Mouse (Mus musculus) embryonic facial prominence, embryonic 13.5 days (tissue): ENCODE data around the gene Ppt1. TPM values are rescaled to one million over a fixed set of nuclear protein-coding genes. Genes with fewer than 3 reads are reported as not detected.
A peak's percentile ranks its signal among the peaks of the same experiment; 100 is the strongest.

Experiments used
- ATAC-seq: fragments of 200-750 bp; cut with Nextera tagmentation; 2 replicates; pipeline ENCODE4 v1.8.0; 2017; ENCODE audit warnings: low read depth; ENCODE audit not compliant: insufficient number of reproducible peaks, insufficient read depth, low FRiP score, low TSS enrichment
- H3K27ac ChIP-seq: fragments of 300-500 bp; sonication (generic); 2 replicates; pipeline ENCODE4 v1.5.1; 2015; ENCODE audit warnings: moderate library complexity, mild to moderate bottlenecking, inconsistent platforms
- H3K27me3 ChIP-seq: fragments of 300-500 bp; sonication (generic); 2 replicates; pipeline ENCODE4 v1.6.1; 2015; ENCODE audit warnings: mild to moderate bottlenecking, inconsistent platforms
- H3K36me3 ChIP-seq: fragments of 300-500 bp; sonication (generic); 2 replicates; pipeline ENCODE4 v1.6.1; 2015; ENCODE audit warnings: mild to moderate bottlenecking, inconsistent platforms
- H3K4me1 ChIP-seq: fragments of 300-500 bp; sonication (generic); 2 replicates; pipeline ENCODE4 v1.6.1; 2015; ENCODE audit warnings: inconsistent platforms
- H3K4me2 ChIP-seq: fragments of 300-500 bp; sonication (generic); 2 replicates; pipeline ENCODE4 v1.6.1; 2015; ENCODE audit warnings: moderate library complexity, mild to moderate bottlenecking, inconsistent platforms
- H3K4me3 ChIP-seq: fragments of 300-500 bp; sonication (generic); 2 replicates; pipeline ENCODE4 v1.5.1; 2015; ENCODE audit warnings: mild to moderate bottlenecking, inconsistent platforms
- H3K9ac ChIP-seq: fragments of 300-500 bp; sonication (generic); 2 replicates; pipeline ENCODE4 v1.6.1; 2015; ENCODE audit warnings: mild to moderate bottlenecking, inconsistent platforms
- H3K9me3 ChIP-seq: fragments of 300-500 bp; sonication (generic); 2 replicates; pipeline ENCODE4 v1.6.1; 2016; ENCODE audit warnings: inconsistent platforms
- WGBS: fragments of 180-500 bp; shearing (Covaris S2); methylation state at CpG from one replicate; pipeline ENCODE4 v1.1.7; 2015; ENCODE audit warnings: mixed read lengths; 5-methylcytosine and 5-hydroxymethylcytosine counted together
- polyA plus RNA-seq: library from polyadenylated mRNA; unstranded; fragments of >200 nt; fragmentation: Nextera tagmentation; extraction: Ambion mirVana; gene quantifications from 2 replicates; pipeline ENCODE4 v1.2.1, GENCODE M21; 2015

Gene Ppt1
- polyA plus RNA-seq, 1 experiment from 2014 or later, result 81.7 TPM

- Histone ChIP-seq H3K36me3 (no peaks in the 10 kb centered on the region), H3K27ac (peak overlapping the region; percentile 99), H3K4me1 (peaks cover 22% of the 10 kb centered on the region), H3K4me3 (peak overlapping the region; percentile 83), H3K9me3 (no peaks in the 10 kb centered on the region), H3K4me2 (peak overlapping the region; percentile 83), H3K9ac (peak overlapping the region; percentile 85), H3K27me3 (no peaks in the 10 kb centered on the region)
- WGBS, result 3% methylated on average over 19 of the region's 19 CpGs
- peak; percentile 26 for ATAC-seq
Observed at GRCm38 (mm10) chr4:122886579-122887254, 50.7 kb downstream of the Ppt1 start.

DNA sequence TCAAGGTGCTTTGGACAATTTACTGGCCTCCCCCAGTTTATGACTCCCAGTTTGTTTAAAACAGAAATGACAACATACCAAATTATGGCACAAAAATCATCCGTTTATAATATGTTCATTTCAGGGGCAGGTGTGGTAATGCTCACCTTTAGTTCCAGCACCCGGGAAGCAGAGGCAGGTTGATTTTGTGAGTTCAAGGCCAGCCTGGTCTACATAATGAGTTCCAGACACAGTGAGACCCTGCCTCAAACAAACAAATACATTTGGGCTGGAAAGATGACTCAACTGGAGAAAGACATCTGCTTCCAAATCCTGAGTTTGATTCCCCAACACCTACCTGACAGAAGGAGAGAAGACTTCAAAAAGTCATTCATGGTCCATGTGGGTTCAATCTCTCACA is 51.3 kb downstream of the Ppt1 start:
- peak overlapping the region; percentile 83 for H3K4me2 ChIP-seq
- H3K27ac ChIP-seq, result peak overlapping the region; percentile 99
- ATAC-seq, result no peak
- 0 out of 2 replicates have a peak overlapping the region, but pooled peaks have one; percentile 85 for H3K9ac ChIP-seq
- peaks cover 22% of the 10 kb centered on the region for H3K4me1 ChIP-seq
- H3K36me3 ChIP-seq, result no peaks in the 10 kb centered on the region
- 62% methylated on average over 2 of the region's 2 CpGs for WGBS
- no peaks in the 10 kb centered on the region for H3K27me3 ChIP-seq
- H3K9me3 ChIP-seq, result no peaks in the 10 kb centered on the region
- 0 out of 2 replicates have a peak overlapping the region, but pooled peaks have one; percentile 83 for H3K4me3 ChIP-seq

- no peaks in the 10 kb centered on the region for H3K9me3 ChIP-seq
- peak overlapping the region; percentile 56 for H3K9ac ChIP-seq
- no peaks in the 10 kb centered on the region for H3K36me3 ChIP-seq
- no peak overlapping the region for H3K27ac ChIP-seq
- 4% methylated on average over 3 of the region's 3 CpGs for WGBS
- no peak overlapping the region for H3K4me2 ChIP-seq
- no peaks in the 10 kb centered on the region for H3K27me3 ChIP-seq
- H3K4me1 ChIP-seq, result peaks cover 4% of the 10 kb centered on the region; the same call in 1 of the 2 replicates
- no peak for ATAC-seq
- no peak overlapping the region for H3K4me3 ChIP-seq
Observed at GRCm38 (mm10) chr4:122890881-122891481, 54.9 kb downstream of the Ppt1 start.

DNA sequence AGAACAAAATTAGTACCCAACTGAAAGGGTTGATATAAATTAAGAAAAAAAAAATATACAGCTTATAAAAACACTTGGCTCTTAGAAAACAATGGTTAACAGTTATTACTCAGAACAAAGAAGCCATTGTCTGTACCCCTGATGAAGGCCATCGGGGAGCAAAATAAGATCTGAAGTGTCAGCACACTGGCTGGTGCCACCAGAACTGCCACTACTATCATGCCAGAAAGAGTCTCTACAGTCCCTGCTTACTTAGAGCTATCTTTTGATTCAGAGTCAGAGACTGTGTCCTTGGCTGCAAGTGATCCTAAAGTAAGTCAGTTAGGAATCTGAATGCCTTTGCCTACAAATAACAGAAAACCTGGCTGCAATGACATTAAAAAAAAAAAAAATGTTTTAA is 55.6 kb downstream of the Ppt1 start:
- no peaks in the 10 kb centered on the region for H3K9me3 ChIP-seq
- H3K27ac ChIP-seq, result no peak overlapping the region
- H3K4me1 ChIP-seq, result peaks cover 4% of the 10 kb centered on the region; the same call in 1 of the 2 replicates
- H3K4me2 ChIP-seq, result no peak overlapping the region
- H3K36me3 ChIP-seq, result no peaks in the 10 kb centered on the region
- no peak overlapping the region for H3K9ac ChIP-seq
- H3K27me3 ChIP-seq, result no peaks in the 10 kb centered on the region
- WGBS, result 19% methylated on average over 1 of the region's 1 CpGs
- H3K4me3 ChIP-seq, result no peak overlapping the region
- ATAC-seq, result no peak

- Histone ChIP-seq H3K27ac (no peak overlapping the region), H3K9ac (no peak overlapping the region), H3K36me3 (no peaks in the 10 kb centered on the region), H3K4me2 (no peak overlapping the region), H3K27me3 (no peaks in the 10 kb centered on the region), H3K4me1 (peaks cover 4% of the 10 kb centered on the region; the same call in 1 of the 2 replicates), H3K4me3 (no peak overlapping the region), H3K9me3 (no peaks in the 10 kb centered on the region)
- ATAC-seq, result no peak
- WGBS, result 70% methylated on average over 5 of the region's 5 CpGs
Observed at GRCm38 (mm10) chr4:122892157-122892556, 56.1 kb downstream of the Ppt1 start.

- ATAC-seq, result no peak
- Histone ChIP-seq H3K9me3 (no peaks in the 10 kb centered on the region), H3K4me1 (no peaks in the 10 kb centered on the region), H3K36me3 (no peaks in the 10 kb centered on the region), H3K4me2 (no peak overlapping the region), H3K4me3 (no peak overlapping the region), H3K9ac (no peak overlapping the region), H3K27me3 (no peaks in the 10 kb centered on the region), H3K27ac (no peak overlapping the region)
- 81% methylated on average over 4 of the region's 4 CpGs for WGBS
Observed at GRCm38 (mm10) chr4:122897750-122898149, 61.7 kb downstream of the Ppt1 start.

DNA sequence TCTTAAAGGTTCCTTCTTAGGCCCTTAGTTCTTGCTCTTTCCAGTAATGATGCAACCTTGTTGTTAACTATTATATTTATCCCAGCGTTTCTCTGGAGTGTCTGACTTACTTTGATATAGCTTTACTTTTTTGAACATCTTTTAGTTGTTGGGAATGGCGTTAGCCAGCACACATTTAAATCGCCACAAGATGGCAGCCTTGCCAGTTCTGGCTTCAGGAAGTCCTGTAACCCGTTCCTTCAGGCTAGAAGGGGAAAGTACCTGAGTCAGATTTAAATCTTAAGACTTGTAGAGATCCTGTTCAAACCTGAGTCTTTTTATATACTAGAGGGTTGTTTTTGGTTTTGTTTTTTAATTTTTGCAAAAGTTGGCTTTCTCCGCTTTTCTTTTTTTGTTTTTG is 62.3 kb downstream of the Ppt1 start:
- H3K36me3 ChIP-seq, result no peaks in the 10 kb centered on the region
- no peak overlapping the region for H3K27ac ChIP-seq
- no peak for ATAC-seq
- H3K27me3 ChIP-seq, result no peaks in the 10 kb centered on the region
- no peak overlapping the region for H3K4me2 ChIP-seq
- no peak overlapping the region for H3K4me3 ChIP-seq
- H3K9me3 ChIP-seq, result no peaks in the 10 kb centered on the region
- WGBS, result 16% methylated on average over 5 of the region's 5 CpGs
- no peaks in the 10 kb centered on the region for H3K4me1 ChIP-seq
- no peak overlapping the region for H3K9ac ChIP-seq

DNA sequence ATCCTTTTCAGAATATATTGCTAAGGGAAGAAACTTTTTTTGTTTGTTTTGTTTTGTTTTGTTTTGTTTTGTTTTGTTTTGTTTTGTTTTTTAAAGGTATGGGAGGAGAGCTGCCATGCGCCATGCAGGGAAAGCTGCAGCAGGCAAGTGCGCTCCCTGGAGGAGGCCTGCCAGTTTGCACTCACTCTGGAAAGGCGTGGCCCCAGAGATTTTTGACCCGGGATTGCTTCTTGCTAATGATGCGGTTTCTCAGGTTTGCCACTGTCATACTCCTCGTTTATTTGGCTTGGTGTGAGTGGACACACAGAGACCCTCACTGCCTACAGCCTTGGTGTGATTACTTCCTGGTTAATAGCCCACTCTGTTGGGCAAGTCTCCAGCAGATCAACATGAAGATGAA is 66.1 kb downstream of the Ppt1 start:
- Histone ChIP-seq H3K4me1 (no peaks in the 10 kb centered on the region), H3K36me3 (no peaks in the 10 kb centered on the region), H3K27me3 (no peaks in the 10 kb centered on the region), H3K9me3 (no peaks in the 10 kb centered on the region), H3K9ac (no peak overlapping the region), H3K4me2 (no peak overlapping the region), H3K4me3 (no peak overlapping the region), H3K27ac (no peak overlapping the region)
- WGBS, result 23% methylated on average over 6 of the region's 6 CpGs
- ATAC-seq, result no peak

DNA sequence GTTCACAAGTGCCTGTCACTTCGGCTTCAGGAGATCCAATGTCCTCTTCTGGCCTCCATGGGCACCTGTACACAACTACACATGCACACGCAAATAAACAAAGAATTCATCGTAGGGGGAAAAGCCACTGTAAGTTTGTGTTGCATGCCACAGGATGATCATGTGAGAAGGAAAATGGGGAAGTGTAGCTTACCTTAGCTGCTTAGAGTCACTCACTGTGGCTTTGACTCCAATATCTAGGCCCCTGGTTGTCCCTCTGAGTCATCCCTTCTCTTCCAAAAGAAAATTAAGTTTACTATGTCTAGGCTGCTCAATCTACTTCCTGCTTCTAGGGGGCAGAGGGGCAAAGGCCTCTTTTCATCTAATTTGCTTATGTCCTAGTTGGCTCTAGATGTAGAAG is 67.7 kb downstream of the Ppt1 start:
- H3K4me3 ChIP-seq, result no peak overlapping the region
- no peak overlapping the region for H3K4me2 ChIP-seq
- H3K36me3 ChIP-seq, result no peaks in the 10 kb centered on the region
- no peak overlapping the region for H3K9ac ChIP-seq
- H3K4me1 ChIP-seq, result no peaks in the 10 kb centered on the region
- H3K27ac ChIP-seq, result no peak overlapping the region
- no peak for ATAC-seq
- H3K27me3 ChIP-seq, result no peaks in the 10 kb centered on the region
- H3K9me3 ChIP-seq, result peaks cover 3% of the 10 kb centered on the region; the same call in 1 of the 2 replicates
- 89% methylated on average over 3 of the region's 3 CpGs for WGBS

DNA sequence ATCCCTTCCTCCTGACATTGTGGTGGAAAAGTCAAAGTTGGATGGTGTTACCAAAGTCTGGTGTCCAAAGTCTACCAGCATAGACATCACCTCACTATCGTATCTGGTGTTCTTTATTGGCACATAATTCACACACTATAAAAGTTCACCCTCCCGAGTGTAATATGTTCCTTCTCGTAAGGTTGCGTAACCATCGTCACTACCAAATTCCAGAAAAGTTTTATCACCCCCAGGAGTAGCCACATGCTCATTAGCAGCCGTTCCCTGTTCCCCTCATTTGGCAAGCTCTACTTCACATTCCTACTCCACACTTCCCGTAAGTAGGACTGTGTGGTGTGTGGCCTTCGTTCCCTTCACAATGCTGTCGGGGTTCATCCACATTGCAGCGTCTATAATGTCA is 69.3 kb downstream of the Ppt1 start:
- no peak for ATAC-seq
- Histone ChIP-seq H3K27ac (no peak overlapping the region), H3K4me1 (no peaks in the 10 kb centered on the region), H3K27me3 (no peaks in the 10 kb centered on the region), H3K36me3 (no peaks in the 10 kb centered on the region), H3K4me3 (no peak overlapping the region), H3K4me2 (no peak overlapping the region), H3K9ac (no peak overlapping the region), H3K9me3 (peaks cover 3% of the 10 kb centered on the region; the same call in 1 of the 2 replicates)
- WGBS, result 85% methylated on average over 10 of the region's 10 CpGs
